Mouse (Mus musculus): ENCODE data around the gene Hoxc8.

Hoxc8 gene

DNA sequence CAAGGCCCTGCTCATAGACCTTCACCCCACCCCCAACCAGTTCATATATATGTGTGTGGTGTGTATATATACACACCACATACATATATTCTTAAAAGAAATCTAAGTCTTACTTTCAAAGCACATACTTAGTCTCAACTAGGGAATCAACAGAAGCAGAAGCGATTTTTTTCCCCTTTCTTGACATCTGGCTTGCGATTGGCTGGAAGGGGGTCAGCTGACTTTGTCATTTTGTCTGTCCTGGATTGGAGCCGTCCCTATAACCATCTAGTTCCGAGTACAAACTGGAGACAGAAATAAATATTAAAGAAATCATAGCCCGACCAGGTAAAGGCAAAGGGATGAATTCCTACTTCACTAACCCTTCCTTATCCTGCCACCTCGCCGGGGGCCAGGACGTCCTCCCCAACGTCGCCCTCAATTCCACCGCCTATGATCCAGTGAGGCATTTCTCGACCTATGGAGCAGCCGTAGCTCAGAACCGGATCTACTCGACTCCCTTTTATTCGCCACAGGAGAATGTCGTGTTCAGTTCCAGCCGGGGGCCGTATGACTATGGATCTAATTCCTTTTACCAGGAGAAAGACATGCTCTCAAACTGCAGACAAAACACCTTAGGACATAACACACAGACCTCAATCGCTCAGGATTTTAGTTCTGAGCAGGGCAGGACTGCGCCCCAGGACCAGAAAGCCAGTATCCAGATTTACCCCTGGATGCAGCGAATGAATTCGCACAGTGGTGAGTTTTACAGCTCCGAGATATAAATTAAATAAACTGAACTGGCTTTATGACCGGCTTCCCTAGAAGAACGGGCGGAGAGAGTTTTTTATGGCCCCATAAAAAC, 19.1 kb downstream of the Hoxc8 start:
- DNase-seq (ENCODE audit: low spot score in 2 of 2), result no peak

DNA sequence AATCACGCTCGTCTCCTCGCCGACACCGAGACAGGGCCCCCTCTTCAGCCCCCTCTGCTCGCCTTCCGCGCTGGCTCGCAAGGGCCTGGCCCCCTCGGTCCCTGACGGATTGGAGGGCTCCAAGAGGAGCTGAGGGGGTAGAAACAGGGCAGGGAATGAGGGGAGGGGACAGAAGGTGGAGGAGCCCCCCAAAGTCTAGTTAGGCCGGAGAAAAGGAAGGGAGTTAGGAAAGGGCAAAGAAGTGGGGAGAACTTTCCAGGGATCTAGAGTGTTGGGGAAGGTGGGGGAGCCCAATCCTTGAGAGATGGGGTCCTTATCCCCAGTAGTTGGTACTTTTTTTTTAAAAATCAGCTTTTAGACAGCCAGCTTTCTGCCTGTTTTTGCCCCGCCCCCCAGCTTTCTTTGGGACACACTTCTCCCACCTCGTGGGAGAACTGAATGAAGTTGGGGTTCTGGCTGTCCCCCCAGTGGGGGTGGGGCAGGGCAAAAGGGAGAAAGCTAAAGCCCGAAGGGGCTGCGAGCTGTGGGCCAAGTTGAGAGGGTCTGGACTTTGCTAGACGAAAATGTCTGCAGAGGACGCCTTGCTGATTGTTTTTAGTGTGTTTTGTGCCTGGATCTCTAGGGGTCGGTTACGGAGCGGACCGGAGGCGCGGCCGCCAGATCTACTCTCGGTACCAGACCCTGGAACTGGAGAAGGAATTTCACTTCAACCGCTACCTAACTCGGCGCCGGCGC, 19.9 kb downstream of the Hoxc8 start:
- no peak for DNase-seq (ENCODE audit: low spot score in 2 of 2)

DNA sequence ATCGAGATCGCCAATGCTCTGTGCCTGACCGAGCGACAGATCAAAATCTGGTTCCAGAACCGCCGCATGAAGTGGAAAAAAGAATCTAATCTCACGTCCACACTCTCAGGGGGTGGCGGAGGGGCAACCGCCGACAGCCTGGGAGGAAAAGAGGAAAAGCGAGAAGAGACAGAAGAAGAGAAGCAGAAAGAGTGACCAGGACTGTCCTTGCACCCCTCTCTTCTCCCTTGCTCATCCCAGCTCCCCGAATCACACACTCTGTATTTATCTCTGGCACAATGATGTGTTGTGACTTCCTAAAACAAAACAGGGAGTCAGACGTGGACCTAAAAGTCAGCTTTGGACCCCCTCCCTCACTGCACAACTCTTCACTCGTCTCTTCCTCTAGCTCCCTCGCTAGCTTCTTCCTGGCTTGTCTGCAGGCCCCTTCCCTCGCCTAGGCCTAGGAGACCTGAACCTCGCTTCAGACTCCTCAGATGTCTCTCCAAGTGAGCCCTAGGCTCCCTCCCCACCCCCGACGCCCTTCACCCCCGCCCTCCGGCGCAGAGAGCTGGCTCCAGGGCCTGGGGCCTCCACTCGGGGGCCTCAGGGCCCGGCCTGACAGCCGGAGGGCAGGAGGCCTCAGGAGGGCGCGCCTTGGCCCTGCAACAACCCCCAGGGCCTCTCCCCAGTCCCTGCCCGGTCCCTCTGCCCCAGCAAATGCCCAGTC, 20.6 kb downstream of the Hoxc8 start:
- DNase-seq (ENCODE audit: low spot score in 2 of 2), result no peak

DNA sequence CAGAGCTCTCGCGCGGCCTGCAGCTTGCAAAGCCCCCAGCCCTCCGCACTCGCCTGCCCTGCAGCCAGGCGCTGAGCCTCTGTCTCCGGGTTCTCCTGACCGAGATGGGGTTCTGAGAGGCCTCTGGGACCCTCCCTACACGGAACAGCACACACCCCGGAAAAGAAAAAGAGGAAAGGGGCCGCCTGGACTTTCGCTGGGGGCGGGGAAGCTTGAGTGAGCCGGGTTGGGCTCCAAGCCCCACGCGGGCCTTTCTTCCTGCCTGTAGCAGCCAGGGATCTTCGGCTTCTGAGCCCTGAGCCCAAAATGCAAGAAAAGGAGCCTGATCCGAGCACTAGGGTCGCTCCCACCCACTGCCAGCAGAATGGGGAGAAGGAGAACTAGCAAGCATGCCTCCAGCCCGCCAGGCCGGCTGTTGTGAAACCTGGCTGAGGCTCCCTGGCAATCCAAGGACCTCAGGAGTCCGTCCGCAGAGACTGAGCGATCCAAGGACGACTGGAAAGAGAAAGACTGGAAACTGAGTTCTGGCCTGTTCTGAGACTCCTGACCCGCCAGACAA, 21.6 kb downstream of the Hoxc8 start:
- DNase-seq (ENCODE audit: low spot score in 2 of 2), result no peak

DNA sequence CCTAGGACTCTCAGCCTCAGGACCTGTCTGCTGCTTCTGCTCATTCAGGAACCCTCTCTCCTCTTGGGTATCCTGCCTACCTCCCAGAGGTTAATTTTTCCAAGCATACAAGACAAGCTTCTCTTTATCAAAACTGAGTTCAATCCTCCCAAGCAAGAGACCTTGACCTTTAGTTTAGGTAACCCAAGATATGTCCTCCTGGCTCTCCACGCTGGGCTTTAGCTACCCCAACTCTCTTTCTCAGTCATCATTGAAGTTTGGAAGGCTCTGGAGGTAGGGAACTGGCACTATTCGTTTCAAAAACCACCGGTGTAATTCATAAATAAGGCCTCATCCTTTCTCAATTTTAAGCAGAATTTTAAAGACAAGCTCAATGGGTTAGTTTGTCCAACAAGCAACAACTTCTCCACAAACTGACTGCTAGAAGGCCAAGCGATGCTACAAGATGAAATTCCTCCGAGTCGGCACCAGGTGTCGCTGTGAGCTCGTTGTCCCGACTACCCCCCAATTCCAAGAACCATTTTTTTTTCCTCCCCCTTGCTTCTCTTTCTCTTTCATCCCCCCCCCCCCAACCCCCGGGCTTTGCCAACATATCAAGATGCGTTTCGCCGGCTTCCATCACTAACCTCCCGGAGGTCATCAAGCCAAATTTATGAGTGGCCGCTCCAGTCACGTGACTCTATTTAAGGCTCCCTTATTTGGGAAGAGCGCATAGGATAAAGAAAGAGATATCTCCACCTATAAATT, 23.0 kb downstream of the Hoxc8 start:
- DNase-seq (ENCODE audit: low spot score in 2 of 2), result no peak

DNA sequence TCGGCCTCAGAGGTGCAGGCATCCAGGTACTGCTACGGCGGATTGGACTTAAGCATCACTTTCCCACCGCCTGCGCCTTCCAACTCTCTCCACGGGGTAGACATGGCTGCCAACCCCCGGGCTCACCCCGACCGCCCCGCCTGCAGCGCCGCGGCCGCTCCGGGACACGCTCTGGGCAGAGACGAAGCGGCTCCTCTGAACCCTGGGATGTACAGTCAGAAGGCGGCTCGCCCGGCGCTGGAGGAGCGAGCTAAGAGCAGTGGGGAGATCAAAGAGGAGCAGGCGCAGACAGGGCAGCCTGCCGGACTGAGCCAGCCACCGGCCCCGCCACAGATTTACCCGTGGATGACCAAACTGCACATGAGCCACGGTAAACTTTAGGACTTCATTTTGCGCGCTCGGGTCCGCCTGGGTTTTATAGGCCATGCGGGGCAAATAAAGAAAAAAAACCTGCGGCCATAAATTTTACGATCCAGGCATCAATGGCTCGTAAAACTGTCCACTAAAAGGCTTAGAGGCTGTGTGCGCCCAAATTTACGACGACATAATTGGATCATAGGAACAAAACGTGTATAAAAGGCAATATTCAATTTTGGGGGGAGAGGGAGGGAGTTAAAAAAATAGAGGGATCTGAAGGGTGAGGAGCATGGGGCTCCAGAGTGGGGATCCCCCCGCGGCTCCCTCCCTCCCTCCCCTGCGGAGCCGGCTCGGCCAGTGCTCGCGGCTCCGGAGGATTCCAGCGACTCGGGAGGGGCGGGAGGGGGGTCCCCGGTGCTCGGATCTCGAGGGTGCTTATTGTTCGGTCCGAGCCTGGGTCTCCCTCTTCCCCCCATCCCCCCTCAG, 24.0 kb downstream of the Hoxc8 start:
- DNase-seq (ENCODE audit: low spot score in 2 of 2), result no peak

DNA sequence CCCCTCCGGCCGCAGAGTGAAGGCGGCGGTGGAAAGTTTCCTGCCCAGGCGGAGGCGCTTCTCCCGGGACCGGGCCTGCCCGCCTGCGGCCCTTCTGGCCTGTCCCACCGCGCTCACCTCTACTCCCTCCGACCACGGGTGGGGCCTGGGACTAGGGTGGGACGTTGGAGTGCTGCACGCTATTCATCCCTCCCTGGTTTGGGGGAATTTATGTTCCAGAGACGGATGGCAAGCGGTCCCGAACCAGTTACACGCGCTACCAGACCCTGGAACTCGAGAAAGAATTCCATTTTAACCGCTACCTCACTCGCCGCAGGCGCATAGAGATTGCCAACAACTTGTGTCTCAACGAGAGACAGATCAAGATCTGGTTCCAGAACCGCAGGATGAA, 24.6 kb downstream of the Hoxc8 start:
- DNase-seq (ENCODE audit: low spot score in 2 of 2), result no peak

DNA sequence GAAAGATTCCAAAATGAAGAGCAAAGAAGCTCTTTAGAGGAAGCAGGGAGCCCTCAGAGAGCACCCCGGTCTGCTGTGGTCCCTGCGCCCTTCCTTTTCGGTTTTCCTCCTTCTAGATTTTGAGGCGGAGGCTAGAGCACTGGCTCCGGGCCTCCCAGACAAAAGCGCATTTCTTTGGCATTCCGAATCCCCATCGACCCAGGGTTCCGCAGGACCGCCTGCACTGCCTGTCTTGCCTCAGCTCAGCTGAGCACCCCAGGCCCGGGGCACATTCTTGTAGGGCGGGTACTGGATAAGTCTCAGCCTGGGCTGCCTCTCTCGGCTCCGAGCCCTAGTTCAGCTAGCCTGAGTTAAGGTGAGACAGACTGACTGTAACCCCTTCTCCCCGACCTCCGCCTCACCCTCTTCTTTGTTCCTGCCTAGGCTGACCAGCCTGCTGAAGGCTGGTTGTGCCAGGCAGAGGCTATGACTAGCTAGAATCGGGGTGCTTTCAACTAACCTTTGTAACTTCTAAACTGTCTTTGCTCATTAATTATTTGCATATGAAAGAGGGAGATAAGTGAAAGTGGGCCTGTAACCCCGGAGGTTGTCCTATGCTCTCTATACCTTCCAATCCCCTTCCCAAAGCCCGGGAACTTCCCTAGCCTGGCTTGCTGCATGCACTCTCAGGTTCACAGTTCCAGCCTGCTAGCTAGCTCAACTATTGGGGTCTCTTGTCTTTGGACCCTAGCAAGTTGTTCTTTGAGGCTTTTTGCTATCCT, 25.2 kb downstream of the Hoxc8 start:
- no peak for DNase-seq (ENCODE audit: low spot score in 2 of 2)

DNA sequence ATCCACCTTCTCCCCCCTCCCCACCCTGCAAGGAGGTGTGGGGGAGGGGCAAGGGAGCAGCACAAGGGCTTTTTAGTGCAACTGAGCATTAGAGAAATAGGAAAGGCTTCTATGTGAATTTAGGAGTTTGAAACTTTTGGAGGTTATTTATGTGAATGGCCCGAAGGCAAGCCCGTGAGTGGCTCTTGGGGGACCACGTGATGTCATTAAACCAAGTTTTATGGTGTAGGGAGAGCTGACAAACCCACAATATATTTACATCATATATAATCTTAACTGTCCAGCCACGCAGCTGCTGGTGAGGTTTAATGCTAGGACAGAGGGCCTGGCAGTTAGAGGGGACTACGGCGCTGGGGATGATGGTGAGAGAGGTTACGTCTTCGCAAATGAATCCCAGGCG, 28.2 kb downstream of the Hoxc8 start, which contains the start of gene Hoxc4:
TSS of gene Hoxc4 (plus strand) at position 299 of the 400 bp plus-strand sequence.
- DNase-seq (ENCODE audit: low spot score in 2 of 2), result no peak

DNA sequence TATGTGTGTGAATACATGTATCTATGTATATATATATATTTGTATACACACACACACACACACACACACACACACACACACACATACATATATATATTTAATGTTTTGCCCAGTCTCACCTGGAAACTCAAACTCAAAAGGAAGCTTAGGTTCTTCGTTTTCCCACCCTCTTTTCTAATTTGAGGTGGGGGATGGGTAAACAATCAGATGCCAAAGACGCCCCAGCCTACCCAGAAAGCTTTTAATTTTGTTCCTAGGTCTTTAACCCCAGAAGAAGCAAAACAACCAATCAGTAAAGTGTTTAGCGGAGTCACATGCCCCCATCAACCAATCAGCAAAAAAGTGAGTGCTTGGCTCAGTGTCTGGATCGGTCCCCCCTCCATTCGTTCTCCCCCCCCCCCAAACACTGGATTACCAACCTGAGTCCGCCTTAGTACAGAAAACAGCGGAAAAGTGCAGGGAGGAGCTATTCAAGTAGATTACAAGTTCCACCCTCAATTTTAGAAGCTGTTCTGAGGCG, 30.6 kb downstream of the Hoxc8 start:
- DNase-seq (ENCODE audit: low spot score in 2 of 2), result no peak

DNA sequence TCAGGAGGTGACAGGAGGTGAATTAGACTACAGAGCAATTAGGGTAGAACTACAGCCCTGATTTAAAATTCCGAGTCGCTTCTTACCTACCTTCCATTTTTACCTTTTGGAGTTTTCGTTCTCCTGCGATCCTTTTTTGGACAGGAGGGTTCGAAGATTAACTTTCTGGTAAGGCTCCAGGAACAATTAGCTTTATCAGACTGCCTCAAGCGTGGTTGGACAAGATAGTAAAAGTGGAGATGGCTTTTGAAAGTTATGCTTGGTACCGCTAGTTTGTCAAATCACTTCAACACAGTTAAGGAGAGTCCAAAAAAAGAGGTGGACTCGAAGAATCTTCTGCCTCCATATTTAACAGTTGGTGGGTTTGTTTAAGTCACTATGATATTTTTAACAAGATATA, 31.1 kb downstream of the Hoxc8 start:
- no peak for DNase-seq (ENCODE audit: low spot score in 2 of 2)

DNA sequence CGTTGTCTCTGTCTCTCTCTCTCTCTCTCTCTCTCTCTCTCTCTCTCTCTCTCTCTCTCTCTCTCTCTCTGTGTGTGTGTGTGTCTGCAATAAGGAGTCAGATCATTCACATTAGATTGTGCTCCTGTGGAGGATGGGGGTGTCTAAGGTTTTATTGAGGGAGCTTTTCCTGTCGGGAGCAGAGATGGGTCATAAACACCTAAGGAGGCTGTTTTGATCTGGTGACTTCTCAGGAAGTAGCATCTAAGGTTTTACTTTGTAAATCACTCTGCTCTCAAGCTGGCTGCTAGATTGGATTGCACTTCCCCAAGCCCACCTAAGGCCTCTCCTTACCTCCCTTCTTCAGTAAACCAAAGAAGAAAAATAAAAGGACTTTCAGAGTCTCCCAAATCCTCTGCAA, 33.7 kb downstream of the Hoxc8 start:
- DNase-seq (ENCODE audit: low spot score in 2 of 2), result no peak

DNA sequence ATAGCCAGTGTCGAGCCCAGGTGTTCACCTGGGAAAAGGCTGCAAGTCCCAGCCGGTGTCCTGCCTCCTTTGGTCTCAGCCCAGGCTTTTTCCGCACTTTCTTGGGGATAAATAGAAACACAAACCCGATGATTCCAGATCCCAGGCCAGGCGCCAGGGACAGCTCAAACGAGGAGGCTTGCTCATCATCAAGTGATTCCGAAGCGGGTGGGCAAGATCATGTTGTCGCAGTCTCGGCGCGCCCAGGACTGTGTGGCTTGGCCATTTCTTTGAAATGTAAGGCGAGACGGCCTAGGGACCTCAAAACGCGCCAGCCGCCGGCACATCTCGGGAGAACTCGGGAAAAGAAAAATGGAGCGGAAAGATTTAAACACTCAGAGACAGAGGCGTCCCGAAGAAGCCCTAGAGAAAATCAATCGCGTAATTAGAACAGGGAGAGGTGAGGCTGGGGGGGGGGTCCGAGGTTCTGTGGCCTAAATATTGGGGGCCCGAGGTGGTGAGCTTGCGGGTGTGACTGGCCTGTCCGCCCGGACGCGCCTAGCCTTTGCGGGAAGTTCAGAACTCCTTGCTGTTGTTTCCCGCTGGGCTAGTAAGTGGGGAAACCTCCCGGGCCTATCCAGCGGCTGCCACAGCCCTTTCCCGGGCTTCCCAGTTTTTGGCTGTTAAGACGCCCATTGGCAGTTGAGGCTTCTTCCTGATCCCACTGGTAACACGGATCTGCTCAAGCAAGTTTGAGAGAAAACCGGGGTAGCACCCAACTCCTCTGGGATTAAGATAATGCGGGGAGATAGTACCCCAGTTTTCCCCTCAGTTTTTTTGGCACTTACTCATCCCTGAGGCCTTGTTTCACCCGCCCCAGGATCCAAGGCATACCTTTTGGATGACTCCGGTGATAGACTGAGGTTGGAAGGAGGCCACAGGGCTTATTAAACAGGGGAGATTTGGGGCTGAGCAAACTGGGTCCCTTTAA, 37.1 kb downstream of the Hoxc8 start:
- DNase-seq (ENCODE audit: low spot score in 2 of 2), result no peak

DNA sequence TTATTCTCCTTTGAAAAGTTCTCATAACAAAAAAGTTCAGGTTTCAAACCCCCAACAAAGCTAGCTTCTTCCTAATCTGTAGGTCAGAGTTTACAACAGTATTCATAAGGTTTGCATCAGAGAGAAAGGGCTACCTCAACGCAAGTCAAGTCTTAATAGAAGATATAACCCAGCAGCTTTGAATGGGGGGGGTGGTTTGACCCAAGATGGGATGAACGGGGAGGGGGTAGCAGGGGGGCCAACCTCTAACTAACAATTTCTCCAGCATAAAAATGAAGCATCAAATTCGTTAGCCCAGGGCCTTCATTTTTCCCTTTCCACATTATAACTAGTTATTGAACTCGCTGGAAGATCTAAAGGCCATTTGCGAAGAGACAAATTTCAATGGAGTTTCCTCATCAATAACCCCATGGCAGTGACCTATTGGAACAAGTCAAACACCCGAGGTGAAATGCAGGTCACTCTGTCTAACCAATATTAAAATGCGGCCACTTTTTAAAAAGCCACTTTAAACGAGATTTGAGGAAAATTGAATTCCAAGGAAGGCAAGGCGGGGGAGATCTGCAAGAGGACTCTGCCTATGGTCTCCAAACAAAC, 38.6 kb downstream of the Hoxc8 start:
- no peak for DNase-seq (ENCODE audit: low spot score in 2 of 2)

DNA sequence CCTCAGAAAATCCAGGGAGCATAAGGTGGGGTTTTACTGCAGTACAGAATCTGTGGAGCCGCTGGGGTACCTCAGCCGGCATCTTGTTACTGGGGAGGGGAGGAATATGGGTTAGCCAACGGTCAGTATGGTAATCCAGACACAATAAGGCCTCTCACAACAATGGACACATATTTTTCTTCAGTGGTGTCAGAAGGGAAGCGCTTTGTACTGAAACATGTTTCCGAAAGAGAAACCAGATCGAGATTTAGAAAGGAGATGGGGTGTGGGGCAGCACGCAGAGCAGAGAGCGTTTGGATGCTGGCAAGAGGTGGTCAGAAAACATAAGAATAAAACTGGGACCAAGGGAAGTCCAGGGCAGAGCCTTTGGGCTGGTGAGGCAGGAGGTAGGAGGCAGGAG, 39.7 kb downstream of the Hoxc8 start:
- no peak for DNase-seq (ENCODE audit: low spot score in 2 of 2)

DNA sequence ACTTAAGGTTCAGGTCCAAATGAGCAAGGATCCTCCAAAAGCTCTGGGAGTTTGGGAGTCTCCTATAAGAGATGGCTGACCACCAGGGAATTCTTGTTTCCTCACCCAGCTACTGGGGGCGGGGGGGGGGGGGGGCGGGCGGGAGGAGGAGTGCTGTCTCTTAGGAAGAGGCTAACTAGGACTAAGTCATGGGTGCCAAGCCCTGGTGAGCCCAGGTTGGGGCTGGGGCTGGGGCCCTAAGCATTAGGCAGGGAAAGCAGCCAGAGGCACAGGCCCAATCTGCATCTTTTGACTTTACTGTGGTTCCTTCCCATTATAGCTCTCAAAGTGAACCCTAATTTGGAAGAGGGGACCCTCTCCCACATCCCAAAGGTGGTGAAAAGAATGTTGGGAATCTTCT, 41.8 kb downstream of the Hoxc8 start:
- no peak for DNase-seq (ENCODE audit: low spot score in 2 of 2)

DNA sequence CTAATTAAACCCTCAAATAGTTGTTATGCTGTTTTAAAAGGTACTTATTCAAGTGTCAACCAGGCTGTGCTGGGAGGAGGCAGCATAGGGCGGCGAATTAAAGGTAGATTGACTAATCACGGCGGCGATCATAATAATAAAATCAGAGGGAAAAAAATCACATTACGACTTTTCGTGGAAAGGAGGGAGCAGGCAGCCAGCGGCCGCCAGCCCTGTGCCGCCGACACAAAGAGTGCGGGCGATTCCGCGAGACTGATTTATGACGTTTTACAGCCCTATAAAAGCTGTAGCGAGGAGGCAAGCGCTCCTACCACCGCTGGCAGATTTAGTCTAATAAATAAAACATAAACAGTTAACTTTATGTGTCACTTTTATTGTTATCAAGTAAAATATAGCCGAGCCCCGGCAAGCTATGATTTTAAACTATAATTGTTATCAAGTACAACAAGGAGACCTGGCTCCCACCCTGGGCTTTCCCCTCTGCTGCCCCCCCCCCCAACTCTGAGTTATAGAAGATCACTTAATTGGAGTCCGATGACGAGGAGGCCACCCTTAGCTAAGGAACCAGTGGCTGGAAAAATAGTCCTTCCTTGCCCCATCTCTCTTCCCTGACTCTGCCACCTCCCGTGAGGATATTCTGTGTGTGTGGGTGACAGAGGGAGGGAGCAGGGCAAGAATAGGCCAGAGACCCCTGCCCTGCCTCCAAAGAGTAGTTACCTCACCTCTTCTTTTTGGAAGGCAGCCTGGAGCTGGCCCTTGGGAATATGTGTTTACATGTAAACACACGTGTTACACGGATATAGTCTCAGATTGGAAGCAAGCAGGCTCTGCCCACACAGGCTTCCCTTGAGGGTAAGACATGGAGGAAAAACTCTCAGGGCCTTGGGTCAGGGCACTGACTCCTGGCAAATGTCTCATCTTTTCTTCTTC, 42.5 kb downstream of the Hoxc8 start:
- DNase-seq (ENCODE audit: low spot score in 2 of 2), result no peak

All from frontal cortex, postnatal 10 days (tissue).